Mouse (Mus musculus) midbrain, embryonic 11.5 days (tissue): ENCODE measurements around the gene Mettl7a3. TPM values are rescaled to one million over a fixed set of nuclear protein-coding genes. Genes with fewer than 3 reads are reported as not detected.
A peak's percentile ranks its signal among the peaks of the same experiment; 100 is the strongest.

ENCODE experiments used
- ATAC-seq: fragments of 200-750 bp; cut with Nextera tagmentation; 2 replicates; pipeline ENCODE4 v1.8.0; 2017; ENCODE audit warnings: moderate TSS enrichment, moderate library complexity; ENCODE audit not compliant: low FRiP score
- DNase-seq: peaks from one replicate; pipeline ENCODE4 v3.0.0; 2015; ENCODE audit warnings: low spot score; ENCODE audit errors: missing footprints
- H3K27ac ChIP-seq: fragments of 300-500 bp; sonication (generic); 2 replicates; pipeline ENCODE4 v1.5.1; 2014; ENCODE audit warnings: low read depth, low read length
- H3K27me3 ChIP-seq: fragments of 300-500 bp; sonication (generic); 2 replicates; pipeline ENCODE4 v1.6.1; 2014; ENCODE audit warnings: mild to moderate bottlenecking, low read length, moderate library complexity, mixed read lengths; ENCODE audit not compliant: control insufficient read depth, insufficient read depth
- H3K36me3 ChIP-seq: fragments of 300-500 bp; sonication (generic); 2 replicates; pipeline ENCODE4 v1.6.1; 2014; ENCODE audit warnings: mild to moderate bottlenecking, low read length, moderate library complexity, mixed read lengths; ENCODE audit not compliant: control insufficient read depth, insufficient read depth
- H3K4me1 ChIP-seq: fragments of 300-500 bp; sonication (generic); 2 replicates; pipeline ENCODE4 v1.6.1; 2014; ENCODE audit warnings: low read length; ENCODE audit not compliant: control insufficient read depth, insufficient read depth
- H3K4me2 ChIP-seq: fragments of 300-500 bp; sonication (generic); 2 replicates; pipeline ENCODE4 v1.6.1; 2014; ENCODE audit warnings: mild to moderate bottlenecking, moderate library complexity
- H3K4me3 ChIP-seq: fragments of 300-500 bp; sonication (generic); 2 replicates; pipeline ENCODE4 v1.5.1; 2014; ENCODE audit warnings: low read depth, low read length
- H3K9ac ChIP-seq: fragments of 300-500 bp; sonication (generic); 2 replicates; pipeline ENCODE4 v1.6.1; 2014; ENCODE audit warnings: low read length
- H3K9me3 ChIP-seq: fragments of 300-500 bp; sonication (generic); 2 replicates; pipeline ENCODE4 v1.6.1; 2016; ENCODE audit warnings: low read length; ENCODE audit not compliant: control insufficient read depth
- WGBS: fragments of 180-500 bp; shearing (Covaris S2); extraction: QIAGEN DNeasy Blood & Tissue Kit; methylation state at CpG from one replicate; pipeline ENCODE4 v1.1.7; 2014; 5-methylcytosine and 5-hydroxymethylcytosine counted together
- polyA plus RNA-seq: library from polyadenylated mRNA; unstranded; fragments of >200 nt; fragmentation: Nextera tagmentation; extraction: Ambion mirVana; gene quantifications from 2 replicates; pipeline ENCODE4 v1.2.1, GENCODE M21; 2014

Gene Mettl7a3
- polyA plus RNA-seq = not detected in 2 replicates

DNA sequence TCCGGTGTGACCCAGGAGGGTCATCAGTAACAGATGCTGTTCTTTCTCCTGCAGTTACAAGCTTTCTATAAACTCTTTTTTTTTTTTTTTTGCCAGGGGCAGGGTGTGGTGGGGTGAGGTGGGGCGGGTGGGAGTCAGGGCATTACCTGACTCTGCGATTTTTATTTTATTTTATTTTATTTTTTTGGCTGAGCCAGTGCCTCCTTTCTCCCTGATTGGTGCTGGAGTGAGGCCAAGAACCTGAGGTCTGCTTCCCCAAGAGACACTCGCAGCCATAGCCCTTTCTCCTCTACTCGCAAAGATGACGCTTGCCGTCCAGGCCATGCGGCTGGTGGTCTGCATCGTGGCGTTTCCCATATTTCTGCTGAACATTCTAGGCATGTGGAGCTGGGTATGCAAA lies at the start of gene Mettl7a3:
Gene Mettl7a3, plus strand, starts transcription at position 301 of the 400 bp plus-strand sequence.
- 91% methylated on average over 10 of the region's 10 CpGs for WGBS

DNA sequence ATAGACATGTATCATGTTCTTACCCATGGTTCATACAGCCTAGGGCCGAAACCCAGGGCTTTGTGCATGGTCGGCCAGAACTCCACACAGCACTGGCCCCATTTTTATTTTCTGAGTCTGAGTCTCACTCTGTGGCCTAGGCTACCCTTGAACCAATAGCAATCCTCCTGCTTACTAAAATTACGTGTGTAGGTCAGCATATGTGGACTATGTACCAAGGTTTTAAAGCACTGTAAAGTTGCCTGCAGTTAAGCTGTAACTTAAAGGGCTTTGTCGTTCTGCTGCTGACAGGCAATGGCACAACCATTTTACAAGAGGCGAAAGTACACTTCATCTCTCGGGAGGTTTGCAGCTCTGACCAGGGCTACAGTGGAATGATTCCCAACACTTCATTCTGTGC lies 45.7 kb upstream of the Mettl7a3 start:
- no peak for ATAC-seq
- no peak for DNase-seq
- WGBS = 93% methylated on average over 6 of the region's 6 CpGs
- H3K4me2 ChIP-seq = no peak overlapping the region
- H3K27me3 ChIP-seq = no peaks in the 10 kb centered on the region
- H3K4me1 ChIP-seq = no peaks in the 10 kb centered on the region
- no peak overlapping the region for H3K27ac ChIP-seq
- no peak overlapping the region for H3K4me3 ChIP-seq
- H3K36me3 ChIP-seq = no peaks in the 10 kb centered on the region
- no peak overlapping the region for H3K9ac ChIP-seq
- no peaks in the 10 kb centered on the region for H3K9me3 ChIP-seq

More for the DNA sequence above, at the start of gene Mettl7a3:
- Histone ChIP-seq H3K4me3 (no peak within 1 kb of the TSS), H3K4me1 (no peaks in the 10 kb centered on the region), H3K36me3 (no peaks in the 10 kb centered on the region), H3K27ac (no peak within 1 kb of the TSS), H3K9me3 (no peaks in the 10 kb centered on the region), H3K27me3 (no peaks in the 10 kb centered on the region), H3K9ac (no peak within 1 kb of the TSS), H3K4me2 (no peak within 1 kb of the TSS)
- no peak for ATAC-seq
- DNase-seq = no peak

DNA sequence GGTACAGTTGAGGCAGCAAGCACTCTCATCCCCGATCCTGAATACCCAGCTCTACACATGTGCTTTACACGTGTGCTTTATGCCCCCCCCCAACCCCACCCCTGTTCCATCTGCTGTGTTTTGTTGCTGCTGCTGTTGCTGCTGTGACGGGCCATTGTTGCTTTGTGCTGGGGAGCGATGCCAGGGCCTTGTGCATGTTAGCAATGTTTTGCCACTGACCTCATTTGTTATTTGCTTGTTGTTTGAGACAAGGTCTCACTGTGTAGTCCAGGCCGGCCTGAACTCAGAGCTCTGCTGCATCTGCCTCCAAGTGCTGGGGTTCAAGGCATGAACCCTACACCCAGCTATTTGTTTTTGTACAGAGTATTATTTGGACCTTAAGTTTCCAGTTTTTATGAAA lies 43.9 kb upstream of the Mettl7a3 start:
- no peak overlapping the region for H3K27ac ChIP-seq
- no peak overlapping the region for H3K4me3 ChIP-seq
- no peaks in the 10 kb centered on the region for H3K27me3 ChIP-seq
- no peaks in the 10 kb centered on the region for H3K9me3 ChIP-seq
- H3K9ac ChIP-seq = no peak overlapping the region
- no peak for ATAC-seq
- WGBS = 82% methylated on average over 5 of the region's 5 CpGs
- H3K4me1 ChIP-seq = no peaks in the 10 kb centered on the region
- H3K4me2 ChIP-seq = no peak overlapping the region
- DNase-seq = no peak
- no peaks in the 10 kb centered on the region for H3K36me3 ChIP-seq

DNA sequence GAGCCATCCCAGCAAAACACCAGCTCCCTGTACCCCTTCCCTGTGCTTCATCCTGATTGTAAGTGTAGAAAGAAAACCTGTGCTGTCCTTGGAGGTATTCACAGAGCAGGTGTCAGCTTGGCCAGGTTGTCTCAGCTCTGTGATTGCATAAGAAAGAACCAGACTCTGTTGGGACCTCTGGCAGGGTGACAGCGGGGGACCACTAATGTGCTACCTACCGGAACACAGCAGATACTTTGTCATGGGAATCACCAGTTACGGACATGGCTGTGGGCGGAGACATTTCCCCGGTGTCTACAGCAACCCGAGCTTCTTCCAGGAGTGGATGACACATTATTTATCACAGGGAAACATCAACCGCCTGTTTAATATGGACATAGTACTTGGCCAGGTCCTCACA lies 42.4 kb upstream of the Mettl7a3 start:
- no peaks in the 10 kb centered on the region for H3K27me3 ChIP-seq

DNA sequence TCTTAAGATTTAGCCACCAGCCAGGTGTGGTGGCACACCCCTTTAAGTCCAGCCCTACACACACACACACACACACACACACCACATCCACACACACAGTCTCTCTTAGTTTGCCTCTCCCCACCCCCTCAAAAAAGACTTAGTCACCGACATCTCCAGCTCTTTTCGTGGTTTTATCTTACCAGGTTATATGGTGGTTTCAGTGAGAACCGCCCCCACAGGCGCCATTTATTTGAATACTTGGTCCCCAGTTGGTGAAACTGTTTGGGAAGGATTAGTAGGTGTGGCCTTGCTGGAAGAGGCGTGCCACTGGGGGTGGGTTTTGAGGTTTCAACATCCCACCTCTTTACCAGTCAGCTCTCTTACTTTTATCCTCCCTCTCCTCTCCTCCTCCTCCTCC lies 36.9 kb upstream of the Mettl7a3 start:
- Histone ChIP-seq H3K27me3 (no peaks in the 10 kb centered on the region), H3K9me3 (no peaks in the 10 kb centered on the region)
- no peak for ATAC-seq

More for the DNA sequence above, 42.4 kb upstream of the Mettl7a3 start:
- ATAC-seq = no peak
- H3K4me2 ChIP-seq = no peak overlapping the region
- no peak overlapping the region for H3K27ac ChIP-seq
- no peaks in the 10 kb centered on the region for H3K36me3 ChIP-seq
- H3K4me1 ChIP-seq = no peaks in the 10 kb centered on the region
- H3K9ac ChIP-seq = no peak overlapping the region
- H3K9me3 ChIP-seq = no peaks in the 10 kb centered on the region
- H3K4me3 ChIP-seq = no peak overlapping the region
- WGBS = 78% methylated on average over 7 of the region's 7 CpGs
- no peak for DNase-seq

DNA sequence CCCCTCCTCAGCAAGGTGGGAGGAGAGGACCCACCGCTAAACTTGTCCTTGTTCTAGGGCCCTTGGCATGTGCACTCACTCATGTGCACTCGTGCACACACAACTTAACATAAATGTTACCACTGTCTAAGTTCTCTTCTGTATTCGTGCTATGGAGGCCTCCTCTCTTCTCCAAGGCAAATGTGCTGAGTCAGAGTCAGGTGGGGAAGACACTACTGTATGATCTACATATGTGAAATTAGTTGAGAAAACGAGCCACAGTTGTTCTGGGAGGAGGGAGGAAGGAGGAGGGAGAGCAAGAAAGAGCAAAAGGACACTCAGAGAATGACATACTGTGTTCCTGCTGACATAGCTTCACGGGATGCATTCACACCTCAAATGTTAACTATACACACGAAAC lies 34.2 kb upstream of the Mettl7a3 start:
- no peak for DNase-seq
- WGBS = 87% methylated on average over 6 of the region's 6 CpGs

More for the DNA sequence above, 36.9 kb upstream of the Mettl7a3 start:
- Histone ChIP-seq H3K9ac (no peak overlapping the region), H3K36me3 (no peaks in the 10 kb centered on the region), H3K27ac (no peak overlapping the region), H3K4me1 (no peaks in the 10 kb centered on the region), H3K4me2 (no peak overlapping the region), H3K4me3 (no peak overlapping the region)
- WGBS = 87% methylated on average over 5 of the region's 5 CpGs
- no peak for DNase-seq

DNA sequence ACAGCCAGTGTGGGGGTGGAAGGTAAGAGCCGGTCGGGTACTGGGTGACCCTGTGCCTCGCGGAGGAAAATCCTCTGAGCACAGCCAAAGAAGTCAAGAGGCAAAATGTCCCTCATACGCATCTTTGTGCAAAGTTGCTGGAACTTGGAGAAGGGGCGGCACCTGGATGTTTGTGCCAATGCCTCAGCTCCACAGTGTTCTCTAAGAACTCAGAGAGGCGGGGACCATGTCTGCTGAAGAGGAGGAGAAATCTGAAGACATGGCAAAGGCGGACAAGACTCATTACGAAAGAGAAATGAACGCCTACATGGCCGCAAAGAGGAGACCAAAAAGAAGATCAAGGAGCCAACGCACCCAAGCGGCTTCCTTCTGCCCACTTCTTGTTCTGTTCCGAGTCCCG lies 33.2 kb upstream of the Mettl7a3 start:
- no peak overlapping the region for H3K4me2 ChIP-seq
- H3K27me3 ChIP-seq = no peaks in the 10 kb centered on the region
- no peak overlapping the region for H3K27ac ChIP-seq
- H3K4me3 ChIP-seq = no peak overlapping the region
- peaks cover 10% of the 10 kb centered on the region for H3K4me1 ChIP-seq
- WGBS = 64% methylated on average over 15 of the region's 15 CpGs
- H3K36me3 ChIP-seq = no peaks in the 10 kb centered on the region
- ATAC-seq = no peak
- DNase-seq = no peak
- H3K9ac ChIP-seq = no peak overlapping the region
- no peaks in the 10 kb centered on the region for H3K9me3 ChIP-seq

More for the DNA sequence above, 34.2 kb upstream of the Mettl7a3 start:
- Histone ChIP-seq H3K4me3 (no peak overlapping the region), H3K9me3 (no peaks in the 10 kb centered on the region), H3K27ac (no peak overlapping the region), H3K36me3 (no peaks in the 10 kb centered on the region), H3K27me3 (no peaks in the 10 kb centered on the region), H3K9ac (no peak overlapping the region), H3K4me1 (peaks cover 7% of the 10 kb centered on the region), H3K4me2 (no peak overlapping the region)
- no peak for ATAC-seq

DNA sequence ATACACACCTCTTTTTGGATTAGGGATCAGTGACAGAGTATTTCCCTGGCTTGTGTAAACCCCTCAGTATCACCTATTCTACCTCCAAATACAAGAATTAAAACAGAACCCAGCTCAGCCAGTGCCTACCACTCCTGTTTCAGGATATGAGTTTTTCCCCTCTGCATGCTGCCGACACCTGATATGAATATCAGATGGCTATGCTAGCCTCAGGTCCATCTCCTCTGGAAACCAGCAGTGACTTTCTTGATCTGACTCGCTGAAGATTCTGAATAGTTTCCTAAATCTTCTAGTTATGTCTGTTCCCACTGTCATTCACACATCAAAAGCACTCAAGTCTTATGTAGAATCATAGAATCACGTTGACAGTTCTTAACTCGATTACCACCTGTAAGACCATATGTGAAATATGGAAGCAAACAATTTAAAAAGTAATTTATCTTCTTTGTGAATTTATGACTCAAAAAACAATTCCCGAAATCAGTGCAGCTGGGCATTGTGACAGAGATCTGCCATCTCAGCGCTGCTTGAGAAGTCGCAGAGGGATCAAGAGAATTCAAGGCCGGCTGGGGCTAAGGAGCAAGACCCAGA lies 31.2 kb upstream of the Mettl7a3 start:
- H3K4me2 ChIP-seq = peak overlapping the region; percentile 48
- ATAC-seq = no peak
- peaks cover 10% of the 10 kb centered on the region for H3K4me1 ChIP-seq
- no peaks in the 10 kb centered on the region for H3K36me3 ChIP-seq
- WGBS = 54% methylated on average over 8 of the region's 8 CpGs
- H3K9ac ChIP-seq = peak overlapping the region; percentile 76; the same call in 1 of the 2 replicates
- H3K4me3 ChIP-seq = no peak overlapping the region; the same call in 1 of the 2 replicates
- no peak for DNase-seq
- no peaks in the 10 kb centered on the region for H3K9me3 ChIP-seq
- H3K27me3 ChIP-seq = no peaks in the 10 kb centered on the region
- H3K27ac ChIP-seq = peak overlapping the region; percentile 86; the same call in 1 of the 2 replicates

DNA sequence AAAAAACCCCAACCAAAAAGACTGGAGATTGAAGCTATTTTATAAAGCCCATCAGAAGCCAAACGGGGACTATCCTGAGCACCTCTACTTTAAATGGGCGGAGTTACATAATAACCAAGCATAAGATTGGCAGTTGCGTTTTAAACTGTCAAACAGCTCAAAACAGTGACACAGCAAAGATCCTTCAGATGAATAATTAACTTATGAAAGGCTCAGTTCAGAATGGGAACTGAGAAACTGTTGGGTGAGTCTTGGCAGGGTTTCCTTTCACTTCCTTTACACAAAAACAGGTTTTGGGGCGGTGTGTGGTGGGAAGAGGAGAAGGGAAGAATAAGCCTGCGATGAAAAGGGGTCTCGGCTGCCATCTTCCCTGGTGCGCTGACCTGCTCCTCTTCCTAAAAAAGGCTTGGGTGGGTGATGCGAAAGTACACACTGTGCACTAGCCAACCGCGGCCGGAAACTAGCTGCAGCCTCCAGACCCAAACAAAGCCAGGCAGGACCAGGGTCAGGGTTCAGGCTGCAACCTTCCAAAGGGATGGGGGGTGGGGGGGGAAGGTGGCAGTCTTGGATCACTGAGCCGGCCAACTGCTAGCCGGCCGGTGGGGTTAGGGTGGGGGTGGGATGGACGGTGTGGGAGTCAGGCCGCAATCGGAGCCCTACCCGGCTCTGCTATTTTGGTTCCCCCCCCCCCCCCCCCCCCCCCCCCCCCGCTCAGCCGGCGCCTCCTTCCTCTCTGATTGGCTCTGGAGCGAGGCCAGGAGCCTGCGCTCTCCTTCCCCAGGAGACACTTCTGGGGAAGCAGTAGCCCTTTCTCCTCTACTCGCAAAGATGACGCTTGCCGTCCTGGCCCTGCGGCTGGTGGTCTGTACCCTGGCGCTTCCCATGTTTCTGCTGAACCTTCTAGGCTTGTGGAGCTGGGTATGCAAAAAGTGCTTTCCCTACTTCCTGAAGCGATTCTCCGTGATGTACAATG lies 30.4 kb upstream of the Mettl7a3 start, which contains the start of gene Mettl7a1:
Gene Mettl7a1, plus strand, starts transcription at position 122 of the 973 bp plus-strand sequence.
- Histone ChIP-seq H3K27me3 (no peaks in the 10 kb centered on the region), H3K4me2 (peak within 1 kb of the TSS; percentile 48), H3K27ac (peak within 1 kb of the TSS; percentile 86), H3K9ac (peak within 1 kb of the TSS; percentile 76), H3K9me3 (no peaks in the 10 kb centered on the region), H3K36me3 (no peaks in the 10 kb centered on the region), H3K4me3 (peak within 1 kb of the TSS; percentile 34), H3K4me1 (peaks cover 10% of the 10 kb centered on the region)
- DNase-seq (peak; percentile 96), ATAC-seq (peak; percentile 83)
- 4% methylated on average over 21 of the region's 30 CpGs for WGBS
